Mouse (Mus musculus) R1 (cell line): ENCODE measurements around the gene Adcy10.
A peak's percentile ranks its signal among the peaks of the same experiment; 100 is the strongest.

ENCODE experiments used
- DNase-seq: peaks from one replicate; pipeline ENCODE4 v3.0.0-alpha.2; 2018; ENCODE audit warnings: low read depth, low spot score

Gene Adcy10

GRCm38 (mm10) chr1:165603218-165603617, 118.2 kb downstream of the Adcy10 start:
- no peak for DNase-seq

- DNase-seq: no peak
Observed at GRCm38 (mm10) chr1:165604203-165604602, 119.2 kb downstream of the Adcy10 start.

- DNase-seq: no peak
Observed at GRCm38 (mm10) chr1:165605108-165605507, 120.1 kb downstream of the Adcy10 start.

GRCm38 (mm10) chr1:165605774-165606173, 120.8 kb downstream of the Adcy10 start:
- no peak for DNase-seq

- no peak for DNase-seq
Observed at GRCm38 (mm10) chr1:165608904-165609303, 123.9 kb downstream of the Adcy10 start.

- DNase-seq: peak; percentile 77
Observed at GRCm38 (mm10) chr1:165609495-165610320, 124.7 kb downstream of the Adcy10 start.

- DNase-seq: no peak
Observed at GRCm38 (mm10) chr1:165610321-165610999, 125.5 kb downstream of the Adcy10 start.

DNA sequence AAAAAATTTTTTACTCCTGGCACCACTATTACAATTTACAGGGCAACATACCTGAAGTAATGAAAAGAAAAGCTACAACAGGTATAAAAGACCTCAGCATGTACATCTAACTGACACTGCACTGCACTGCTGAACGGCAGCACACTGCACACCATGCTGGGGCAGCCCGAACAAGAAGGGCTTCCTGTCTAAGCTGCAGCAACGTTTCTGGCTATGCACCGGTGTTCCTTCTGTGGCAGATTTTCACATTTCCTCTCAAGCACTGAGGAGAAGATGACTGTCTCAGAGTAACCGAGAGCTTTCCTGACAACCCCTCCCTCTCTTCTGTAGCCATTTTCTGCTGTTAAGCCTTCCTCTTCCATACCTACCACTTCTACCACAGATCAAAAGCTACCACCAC, 127.7 kb downstream of the Adcy10 start:
- no peak for DNase-seq

DNA sequence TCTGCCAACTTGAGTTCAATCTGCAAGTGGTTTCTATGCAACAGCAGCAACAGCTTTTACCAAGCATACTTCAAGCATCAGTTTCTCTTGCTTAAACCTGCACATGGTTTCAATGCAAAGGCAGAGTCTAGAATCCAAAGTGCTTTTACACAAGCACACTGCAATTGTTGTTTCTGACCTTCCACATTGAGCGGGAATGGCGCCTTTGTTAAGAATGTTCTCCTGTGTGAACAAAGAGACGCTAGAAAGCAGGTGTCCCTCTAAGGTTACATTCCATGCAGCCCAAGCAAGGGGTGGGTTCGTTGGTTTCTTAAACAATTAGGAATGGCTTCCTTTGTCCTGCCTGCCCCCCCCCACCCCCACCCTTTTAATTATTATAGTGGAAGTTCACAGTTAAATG, 128.9 kb downstream of the Adcy10 start:
- DNase-seq: peak; percentile 91

- no peak for DNase-seq
Observed at GRCm38 (mm10) chr1:165614793-165615192, 129.8 kb downstream of the Adcy10 start.

- no peak for DNase-seq
Observed at GRCm38 (mm10) chr1:165616652-165617051, 131.7 kb downstream of the Adcy10 start.

DNA sequence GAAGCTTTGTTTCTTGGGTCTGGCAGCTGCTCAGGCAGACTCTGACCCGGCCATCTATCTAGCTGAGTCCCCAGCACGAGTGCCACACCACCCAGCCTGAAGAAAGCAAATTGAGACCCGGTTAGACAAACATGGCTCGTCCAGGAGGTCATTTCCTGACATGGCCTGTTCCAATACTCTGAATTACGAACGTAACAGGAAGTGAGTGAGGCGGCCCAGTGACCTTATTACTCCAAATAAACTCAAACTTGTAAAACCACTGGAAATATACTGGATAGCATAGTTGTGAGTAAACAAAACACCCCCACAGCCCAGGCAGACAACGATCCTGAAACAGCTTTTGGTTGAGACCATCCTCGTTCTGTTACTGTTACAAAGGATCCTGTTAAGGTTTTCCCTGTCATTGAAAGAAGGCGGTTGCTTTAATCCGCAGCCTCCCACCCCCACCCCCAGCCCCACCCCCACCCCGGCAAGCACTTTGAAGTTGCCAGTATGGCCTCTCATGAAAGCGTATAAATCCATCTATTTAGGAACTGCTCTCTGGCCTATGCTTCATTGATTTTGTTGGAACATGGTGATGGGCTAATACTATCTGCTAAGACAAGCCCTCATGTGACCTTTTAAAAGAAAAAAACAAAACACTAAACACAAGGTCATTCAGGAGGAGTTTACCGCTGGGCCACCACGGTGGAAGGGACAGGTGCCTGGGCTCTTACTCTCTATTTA, 132.3 kb downstream of the Adcy10 start:
- no peak for DNase-seq

- peak; percentile 74 for DNase-seq
Observed at GRCm38 (mm10) chr1:165618201-165618624, 133.2 kb downstream of the Adcy10 start.

DNA sequence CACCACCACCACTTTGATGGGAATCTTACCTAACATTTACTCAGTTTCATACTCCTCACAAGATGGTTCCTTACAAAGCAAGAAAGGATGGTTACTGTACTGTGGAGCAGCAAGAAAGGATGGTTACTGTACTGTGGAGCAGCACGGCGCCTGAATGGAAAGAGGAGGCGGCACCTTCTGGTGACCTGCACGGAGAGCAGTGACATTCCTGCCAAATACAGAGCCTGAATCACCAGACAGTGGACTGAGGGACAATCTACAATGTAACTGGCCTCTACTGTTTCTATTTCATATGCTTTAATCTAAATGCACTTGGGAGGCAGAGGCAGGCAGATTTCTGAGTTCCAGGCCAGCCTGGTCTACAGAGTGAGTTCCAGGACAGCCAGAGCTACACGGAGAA, 140.1 kb downstream of the Adcy10 start:
- DNase-seq: no peak

DNA sequence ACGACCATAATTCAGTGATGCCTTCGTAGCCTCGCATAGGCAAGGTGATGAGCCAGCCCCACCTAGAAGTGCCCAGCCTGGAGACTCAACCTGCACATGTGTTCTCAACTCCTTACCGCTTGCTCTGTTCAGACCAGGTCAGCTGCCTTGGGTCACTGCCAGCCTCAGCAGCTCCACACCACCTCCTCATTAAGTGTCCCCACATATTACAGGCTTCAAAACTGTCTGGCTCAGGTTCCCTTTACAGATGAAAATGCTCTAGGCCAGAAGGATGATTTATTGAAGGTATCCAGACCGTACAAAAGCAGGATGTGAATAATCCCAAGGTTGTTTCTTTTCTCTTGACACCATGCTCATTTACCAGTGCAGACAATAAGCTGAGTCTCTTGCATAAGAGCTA, 140.9 kb downstream of the Adcy10 start:
- DNase-seq: no peak
